Mouse (Mus musculus): ENCODE results near the gene Mmp8. TPM values are rescaled to one million over a fixed set of nuclear protein-coding genes. Genes with fewer than 3 reads are reported as not detected.

Mmp8 gene
- polyA plus RNA-seq, 1 experiment: 0.31 TPM

GRCm38 (mm10) chr9:7605638-7606037, 47.4 kb downstream of the Mmp8 start:
- Histone ChIP-seq H3K4me1 (replicated peaks; ENCODE audit: control insufficient read depth, insufficient read depth, low read length) (no peaks in the 10 kb centered on the region), H3K36me3 (ENCODE audit: control insufficient read depth, insufficient read depth, low read length) (no peaks in the 10 kb centered on the region), H3K4me3 (ENCODE audit: control insufficient read depth, insufficient read depth, low read length) (no peak overlapping the region), H3K27ac (ENCODE audit: control insufficient read depth, insufficient read depth, low read length) (no peak overlapping the region), H3K27me3 (ENCODE audit: control insufficient read depth, insufficient read depth, low read length) (no peaks in the 10 kb centered on the region)
- no peak for TF ChIP-seq POLR2A (IDR thresholded peaks at IDR 0.05; ENCODE audit: control insufficient read depth, extremely low read depth, insufficient read depth, low read length, poor library complexity)
- no peak for TF ChIP-seq CTCF (IDR thresholded peaks at IDR 0.05; ENCODE audit: borderline replicate concordance, control insufficient read depth, extremely low read depth, insufficient read depth, low read length, poor library complexity)
- 83% methylated on average over 12 of the region's 12 CpGs for WGBS
- no peak for DNase-seq

Other genes starting within 250 kb of the Mmp8 start
- gene Mmp12, start 214.1 kb upstream of the Mmp8 start, polyA plus RNA-seq (2012; rRNA removed): 2.2 and 3.6 TPM in 2 replicates
- not detected in 2 replicates for gene Mmp1b, start 170.4 kb upstream of the Mmp8 start, polyA plus RNA-seq (2012; rRNA removed)
- gene Mmp3, start 112.6 kb upstream of the Mmp8 start, polyA plus RNA-seq (2012; rRNA removed): 1.2 and 1.3 TPM in 2 replicates
- not detected in 2 replicates for gene Mmp10, start 56.1 kb upstream of the Mmp8 start, polyA plus RNA-seq (2012; rRNA removed)
- gene Mmp27, start 12.9 kb downstream of the Mmp8 start, polyA plus RNA-seq (2012; rRNA removed): 0.24 and 0.47 TPM in 2 replicates
- gene Mmp20, start 69.8 kb downstream of the Mmp8 start, polyA plus RNA-seq (2012; rRNA removed): 0.04 TPM in 1 of 2 replicates, not detected in the other
- gene Mmp7, start 133.6 kb downstream of the Mmp8 start, polyA plus RNA-seq (2012; rRNA removed): 1.1 and 2.3 TPM in 2 replicates
- 123 and 128 TPM in 2 replicates for gene Tmem123, start 205.6 kb downstream of the Mmp8 start, polyA plus RNA-seq (2012; rRNA removed)